Mouse (Mus musculus): ENCODE measurements around the gene Rabl6.

DNA sequence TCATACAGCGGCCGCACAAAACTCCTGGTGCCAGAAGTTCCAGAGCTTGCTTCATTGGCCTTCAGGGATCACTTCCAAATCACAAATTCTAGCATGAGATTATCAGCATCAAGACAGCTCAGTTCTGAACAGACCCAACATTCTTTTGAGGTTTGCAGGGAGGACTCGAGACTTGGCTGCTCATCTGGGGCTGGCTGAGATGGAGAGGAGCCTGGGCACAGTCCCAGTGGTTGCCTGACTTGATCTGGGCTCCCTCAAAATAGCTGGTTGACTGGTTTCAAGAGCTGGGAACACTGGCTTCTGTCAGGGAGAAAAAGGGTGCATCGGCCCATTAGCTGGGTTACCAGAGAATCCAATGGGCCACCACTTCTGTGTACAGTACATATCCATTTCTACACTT is 48.4 kb upstream of the Rabl6 start:
- TF ChIP-seq CTCF (conservative IDR thresholded peaks at IDR 0.05; ENCODE audit: low read length) (no peak), POU5F1 (IDR thresholded peaks at IDR 0.05; ENCODE audit: borderline replicate concordance, low read length) (no peak), NANOG (IDR thresholded peaks at IDR 0.05; ENCODE audit: borderline replicate concordance, low read length) (no peak)

All from E14TG2a.4 (cell line).